Mouse (Mus musculus): ENCODE data around the gene Hpd.
A peak's percentile ranks its signal among the peaks of the same experiment; 100 is the strongest.

Gene Hpd

DNA sequence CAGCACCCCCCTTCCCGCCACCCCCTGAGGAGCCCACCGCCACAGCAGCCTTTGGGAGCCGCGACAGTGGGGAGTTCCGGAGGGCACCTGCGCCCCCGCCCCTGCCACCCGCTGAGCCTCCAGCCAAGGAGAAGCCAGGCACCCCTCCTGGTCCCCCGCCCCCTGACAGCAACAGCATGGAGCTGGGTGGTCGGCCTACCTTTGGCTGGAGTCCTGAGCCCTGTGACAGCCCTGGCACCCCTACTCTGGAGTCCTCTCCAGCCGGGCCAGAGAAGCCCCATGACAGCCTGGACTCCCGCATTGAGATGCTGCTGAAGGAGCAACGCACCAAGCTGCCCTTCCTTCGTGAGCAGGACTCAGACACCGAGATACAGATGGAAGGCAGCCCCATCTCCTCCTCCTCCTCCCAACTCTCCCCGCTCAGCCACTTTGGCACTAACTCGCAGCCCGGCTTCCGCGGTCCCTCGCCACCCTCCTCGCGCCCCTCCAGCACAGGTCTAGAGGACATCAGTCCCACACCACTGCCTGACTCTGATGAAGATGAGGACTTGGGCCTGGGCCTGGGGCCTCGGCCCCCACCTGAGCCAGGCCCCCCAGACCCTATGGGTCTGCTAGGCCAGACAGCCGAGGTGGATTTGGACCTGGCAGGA is 34.3 kb downstream of the Hpd start:
- DNase-seq (ENCODE audit: low spot score), result no peak

DNA sequence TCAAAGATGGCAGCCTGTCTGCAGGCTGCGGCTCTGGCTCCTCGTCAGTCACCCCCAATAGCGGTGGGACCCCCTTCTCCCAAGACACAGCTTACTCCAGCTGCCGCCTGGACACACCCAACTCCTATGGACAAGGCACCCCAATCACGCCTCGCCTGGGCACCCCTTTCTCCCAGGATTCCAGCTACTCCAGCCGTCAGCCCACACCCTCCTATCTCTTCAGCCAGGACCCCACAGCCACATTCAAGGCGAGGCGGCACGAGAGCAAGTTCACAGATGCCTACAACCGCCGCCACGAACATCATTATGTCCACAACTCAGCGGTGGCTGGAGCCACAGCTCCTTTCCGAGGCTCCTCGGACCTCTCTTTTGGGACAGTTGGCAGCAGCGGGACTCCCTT is 35.0 kb downstream of the Hpd start:
- no peak for DNase-seq (ENCODE audit: low spot score)

GRCm38 (mm10) chr5:123146357-123146756 is 36.2 kb downstream of the Hpd start:
- DNase-seq (ENCODE audit: low spot score), result no peak

DNA sequence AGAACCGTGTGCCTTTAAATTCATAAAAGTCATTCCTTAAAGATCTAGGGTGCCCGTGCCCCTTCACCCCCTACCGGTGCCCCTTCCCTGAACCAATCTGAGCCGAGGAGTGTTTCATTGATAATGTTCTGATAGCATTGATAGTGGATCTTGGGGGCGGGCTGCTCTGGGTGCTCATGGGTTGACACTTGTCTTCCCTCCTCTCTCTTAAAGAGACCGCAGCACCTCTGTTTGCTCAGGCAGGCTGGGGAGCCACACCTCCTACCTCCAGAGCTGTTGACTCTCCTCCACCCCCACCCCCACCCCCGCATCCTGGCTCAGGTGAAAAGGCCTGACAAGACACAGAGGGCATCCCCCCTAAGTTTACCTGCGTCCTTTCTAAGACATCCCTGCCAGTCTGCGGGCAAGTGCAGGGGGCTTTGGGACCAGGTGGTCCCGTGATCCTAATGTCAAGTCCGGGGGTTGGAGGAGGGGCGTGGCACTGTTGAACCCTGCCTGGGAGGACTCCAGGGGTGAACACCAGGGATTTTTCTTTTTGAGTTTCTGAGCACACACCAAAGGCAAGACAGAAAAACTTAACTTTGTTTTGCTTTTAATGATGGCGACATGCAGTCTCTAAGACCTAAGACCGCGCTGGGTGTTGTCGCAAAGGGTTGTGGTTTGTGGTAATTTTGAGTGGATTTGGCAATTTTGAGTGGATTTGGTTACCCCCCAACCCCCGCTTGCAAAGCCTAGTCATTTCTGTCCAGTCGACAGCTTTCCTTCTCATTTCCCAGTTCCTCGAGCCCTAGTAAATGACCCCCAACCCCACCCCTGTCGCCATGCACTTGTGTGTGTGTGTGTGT is 37.6 kb downstream of the Hpd start:
- no peak for DNase-seq (ENCODE audit: low spot score)

DNA sequence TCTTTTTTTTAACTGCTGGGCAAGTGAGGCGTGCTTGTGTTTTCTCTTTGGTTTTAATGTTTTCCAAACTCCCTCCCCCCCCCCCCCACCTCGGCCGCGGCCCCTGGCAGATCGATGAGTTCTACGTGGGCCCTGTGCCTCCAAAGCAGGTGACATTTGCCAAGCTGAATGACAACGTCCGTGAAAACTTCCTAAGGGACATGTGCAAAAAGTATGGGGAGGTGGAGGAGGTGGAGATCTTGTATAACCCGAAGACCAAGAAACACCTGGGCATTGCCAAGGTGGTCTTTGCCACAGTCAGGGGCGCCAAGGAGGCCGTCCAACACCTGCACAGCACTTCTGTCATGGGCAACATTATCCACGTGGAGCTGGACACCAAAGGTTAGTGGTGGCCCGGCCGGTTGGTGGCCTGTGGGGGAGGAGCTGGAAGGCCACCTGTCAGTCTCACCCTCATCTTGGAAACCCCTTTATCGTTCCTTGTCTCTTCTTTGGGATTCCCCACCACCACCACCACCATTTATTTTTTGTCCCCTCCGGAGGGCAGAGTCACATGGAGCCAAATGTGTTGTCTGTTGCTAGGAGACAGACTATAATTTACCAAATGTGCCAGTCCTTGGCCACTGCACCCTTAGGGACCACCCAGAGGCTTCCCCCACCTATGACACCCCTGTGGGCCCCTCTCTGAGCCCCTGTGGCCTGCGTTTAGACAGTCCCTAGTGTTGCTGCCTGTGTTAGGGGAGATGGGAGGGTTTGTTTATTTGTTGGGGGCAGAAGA is 38.4 kb downstream of the Hpd start:
- no peak for DNase-seq (ENCODE audit: low spot score)

DNA sequence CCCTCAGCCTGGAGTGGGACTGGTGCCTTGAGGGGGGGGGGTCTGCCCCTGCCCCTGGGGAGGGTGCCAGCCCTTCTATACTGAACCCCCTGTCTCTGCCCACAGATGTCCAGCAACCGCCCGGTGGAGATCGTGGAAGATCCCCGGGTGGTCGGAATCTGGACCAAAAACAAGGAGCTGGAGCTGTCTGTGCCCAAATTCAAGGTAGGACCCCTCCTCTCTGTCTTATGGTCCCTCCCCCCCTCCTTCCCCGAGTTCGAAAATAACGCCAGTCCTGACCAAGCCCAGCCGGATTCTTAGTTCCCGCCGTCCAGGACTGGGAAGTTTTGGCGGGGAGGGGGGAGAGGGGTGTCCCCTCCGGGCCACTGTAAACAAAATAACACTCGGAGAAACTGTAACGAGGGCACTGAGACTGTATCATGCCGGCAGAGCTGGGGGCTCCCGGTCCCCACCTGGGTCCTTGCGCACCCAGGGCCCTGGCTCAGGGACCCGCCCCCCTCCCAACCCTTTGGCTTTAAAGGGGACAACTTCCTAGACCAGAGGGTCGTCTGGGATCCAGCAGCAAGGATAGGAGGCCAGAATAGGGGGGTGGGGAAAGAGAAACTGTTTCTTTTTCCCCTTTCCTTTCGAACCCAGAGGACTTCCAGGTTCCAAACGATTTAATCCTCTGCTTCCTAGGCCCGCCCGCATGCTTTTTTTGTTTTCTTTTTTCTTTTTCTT is 39.1 kb downstream of the Hpd start:
- no peak for DNase-seq (ENCODE audit: low spot score)

DNA sequence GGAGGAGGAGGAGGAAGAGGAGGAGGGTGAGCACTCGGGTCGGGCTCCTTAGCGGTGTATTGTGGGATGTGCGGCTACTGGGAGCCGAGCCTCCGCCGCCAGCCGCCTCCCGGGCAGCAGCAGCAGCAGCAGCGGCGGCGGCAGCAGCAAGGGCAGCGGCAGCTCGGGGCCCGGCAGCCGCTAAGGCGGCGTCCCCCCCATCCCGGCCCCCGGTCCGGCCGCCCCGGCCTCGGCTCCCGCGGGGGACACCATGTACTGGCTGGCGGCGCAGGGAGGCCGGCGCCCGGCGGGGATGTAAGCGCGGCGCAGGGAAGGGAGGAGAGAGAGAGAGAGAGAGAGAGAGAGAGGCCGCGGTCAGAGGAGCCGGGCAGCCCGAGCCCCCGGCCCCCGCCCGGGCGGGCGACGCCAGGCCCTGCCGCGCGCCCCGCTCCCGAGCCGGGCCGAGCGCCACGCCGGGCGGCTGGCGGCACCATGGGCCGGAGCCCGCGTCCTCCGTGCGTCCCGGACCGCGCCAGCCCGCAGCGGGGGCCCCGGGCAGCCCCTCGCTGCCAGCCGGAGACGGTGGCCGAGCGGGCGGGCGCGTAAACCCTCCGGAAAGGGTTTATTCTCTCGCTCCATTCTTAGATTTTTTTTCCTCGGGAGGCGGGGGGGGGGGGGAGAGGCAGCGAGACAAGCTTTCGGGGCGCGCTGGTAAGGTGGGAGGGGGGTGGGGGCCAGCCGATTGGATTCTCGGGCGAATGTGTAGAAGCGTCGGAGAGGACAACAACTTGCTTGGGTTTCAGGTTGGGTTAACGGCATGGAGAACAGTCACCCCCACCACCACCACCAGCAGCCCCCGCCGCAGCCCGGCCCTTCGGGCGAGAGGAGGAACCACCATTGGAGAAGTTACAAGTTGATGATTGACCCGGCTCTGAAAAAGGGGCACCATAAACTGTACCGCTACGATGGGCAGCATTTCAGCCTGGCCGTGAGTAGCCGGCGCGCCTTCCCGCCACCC is 40.1 kb downstream of the Hpd start, which contains the start of gene Setd1b:
TSS of gene Setd1b (plus strand) at position 33 of the 997 bp plus-strand sequence.
- DNase-seq (ENCODE audit: low spot score), result peak; percentile 62

DNA sequence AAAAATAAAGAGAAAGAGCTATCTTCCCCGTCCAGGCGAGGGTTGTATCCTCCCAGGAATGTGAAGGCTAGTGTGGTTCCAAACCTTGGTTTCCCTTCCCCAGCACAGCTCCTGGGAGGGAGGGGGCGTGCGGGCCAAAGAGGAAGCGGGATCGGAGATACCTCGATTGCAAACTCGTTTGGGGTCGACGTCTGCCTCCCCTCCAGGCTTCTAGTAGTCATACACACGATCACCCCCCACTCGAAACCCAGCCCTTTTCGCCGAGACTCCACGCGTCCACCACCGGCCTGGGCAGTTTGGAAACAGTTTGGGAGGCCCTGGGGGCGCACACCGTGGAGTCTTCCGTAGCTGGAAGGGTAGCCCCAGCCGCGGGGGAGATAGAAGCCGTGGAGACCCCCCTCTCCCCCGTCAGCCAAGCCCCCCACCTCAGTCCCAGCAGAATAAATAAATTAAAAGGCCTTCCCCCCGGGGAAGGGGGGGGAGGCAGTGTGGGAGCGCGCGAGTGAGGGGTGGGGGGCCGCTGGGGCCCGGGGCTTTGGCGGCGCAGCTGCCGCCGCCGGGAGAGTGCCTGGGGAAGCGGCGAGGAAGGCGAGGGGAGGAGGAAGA is 40.9 kb downstream of the Hpd start:
- DNase-seq (ENCODE audit: low spot score), result peak; percentile 60

- peak; percentile 93 for DNase-seq (ENCODE audit: low spot score)
These were observed 41.6 kb downstream of the Hpd start for GRCm38 (mm10) chr5:123140694-123141554.

- no peak for DNase-seq (ENCODE audit: low spot score)
These were observed 42.6 kb downstream of the Hpd start for GRCm38 (mm10) chr5:123139722-123140627.

DNA sequence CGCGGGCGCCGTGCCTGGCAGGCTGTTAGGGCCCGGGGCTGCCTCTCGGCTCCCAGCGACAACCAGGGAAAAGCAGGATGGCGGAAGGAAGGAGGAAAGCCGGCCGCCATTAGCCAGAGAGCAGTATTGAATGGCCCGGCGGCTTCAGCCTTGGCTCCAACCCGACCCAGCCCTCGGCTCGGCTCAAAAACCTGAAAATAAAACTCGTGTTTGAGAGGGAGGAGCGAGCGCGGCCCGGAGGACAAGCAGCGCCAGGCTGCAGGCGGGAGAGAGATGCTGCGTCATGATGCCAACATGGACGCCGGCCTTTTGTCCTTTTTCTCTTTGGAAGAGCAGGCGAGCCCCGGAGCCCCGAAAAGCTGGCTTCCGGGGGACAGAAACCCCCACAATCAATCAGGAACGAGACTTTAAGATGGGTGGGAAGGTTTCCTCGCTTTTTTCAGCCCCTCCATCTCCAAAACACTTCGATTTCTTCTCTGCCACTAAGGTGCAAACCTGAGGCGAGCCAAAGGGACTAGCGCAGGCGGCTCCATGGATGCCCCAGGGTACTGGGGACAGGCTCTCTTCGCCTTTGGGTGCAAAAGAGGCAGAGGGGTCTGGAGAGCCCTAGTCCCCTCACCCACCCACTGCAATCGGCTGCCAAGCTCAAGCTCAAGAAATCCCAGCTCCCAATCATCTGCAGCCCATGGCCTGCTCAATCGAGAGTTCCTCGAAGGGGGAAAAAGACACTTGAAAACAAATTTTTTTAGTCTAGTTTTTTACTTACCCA is 43.4 kb downstream of the Hpd start:
- DNase-seq (ENCODE audit: low spot score), result peak; percentile 87

DNA sequence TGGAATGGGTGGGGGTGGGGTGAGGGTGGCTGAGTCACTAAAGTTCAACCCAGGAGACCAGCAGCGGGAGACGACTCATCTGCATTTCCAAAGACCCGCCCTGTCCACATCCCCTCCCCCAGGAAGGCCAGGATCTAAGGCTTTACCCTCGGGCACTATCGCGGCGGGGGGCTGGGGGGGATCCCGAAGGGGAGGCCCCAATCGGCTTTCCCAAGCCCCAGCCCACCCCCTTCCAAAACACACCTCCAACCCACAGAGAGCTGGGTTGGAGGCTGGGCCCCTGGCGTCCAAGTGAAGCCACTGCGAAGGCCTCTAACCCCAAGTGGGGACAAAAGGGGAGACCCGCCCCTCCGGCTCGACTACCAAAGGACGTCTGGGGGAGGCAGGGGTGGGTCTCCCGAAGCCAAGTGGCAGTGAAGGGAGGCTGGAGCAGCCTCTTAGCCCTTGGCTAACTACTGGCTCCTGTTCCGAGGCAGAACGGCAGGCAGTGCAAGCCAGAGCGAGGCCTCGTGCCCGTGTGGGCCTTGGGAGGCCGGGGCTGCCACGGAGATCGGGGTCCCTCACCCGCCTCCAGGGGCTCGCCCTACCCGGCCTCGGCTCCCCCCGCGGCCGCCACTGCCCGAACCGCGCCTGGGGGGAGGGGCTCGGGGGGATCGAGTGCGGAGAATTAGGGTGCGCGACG is 44.2 kb downstream of the Hpd start:
- peak; percentile 85 for DNase-seq (ENCODE audit: low spot score)

- DNase-seq (ENCODE audit: low spot score), result no peak
These were observed 44.7 kb downstream of the Hpd start for GRCm38 (mm10) chr5:123137910-123138229.

- DNase-seq (ENCODE audit: low spot score), result peak; percentile 98
These were observed 45.2 kb downstream of the Hpd start for GRCm38 (mm10) chr5:123137044-123137909.

- peak; percentile 95 for DNase-seq (ENCODE audit: low spot score)
These were observed 46.0 kb downstream of the Hpd start for GRCm38 (mm10) chr5:123136361-123137043.

Measured in urinary bladder, postnatal 14 days (tissue).